Mouse (Mus musculus): ENCODE data around the gene Fam3c. TPM values are rescaled to one million over a fixed set of nuclear protein-coding genes. Genes with fewer than 3 reads are reported as not detected.
A peak's percentile ranks its signal among the peaks of the same experiment; 100 is the strongest.

The Fam3c gene
- total RNA-seq (2022) = 10 to 100 TPM; 80.0 to 93.2 (median 85.2) TPM

GRCm38 (mm10) chr6:22356086-22356507, at the start of gene Fam3c:
TSS of gene Fam3c (minus strand) at chr6:22356243.
- DNase-seq (ENCODE audit: low spot score in 2 of 2) = peak; percentile 85 to 90

GRCm38 (mm10) chr6:22405021-22405420, 49.0 kb upstream of the Fam3c start:
- DNase-seq (ENCODE audit: low spot score in 2 of 2) = no peak

- no peak for DNase-seq (ENCODE audit: low spot score in 2 of 2)
Measured at GRCm38 (mm10) chr6:22403736-22404135, 47.7 kb upstream of the Fam3c start.

GRCm38 (mm10) chr6:22403317-22403716, 47.3 kb upstream of the Fam3c start:
- no peak for DNase-seq (ENCODE audit: low spot score in 2 of 2)

GRCm38 (mm10) chr6:22402548-22403164, 46.6 kb upstream of the Fam3c start:
- DNase-seq (ENCODE audit: low spot score in 2 of 2) = no peak

GRCm38 (mm10) chr6:22402037-22402436, 46.0 kb upstream of the Fam3c start:
- DNase-seq (ENCODE audit: low spot score in 2 of 2) = no peak

- no peak for DNase-seq (ENCODE audit: low spot score in 2 of 2)
Measured at GRCm38 (mm10) chr6:22398079-22398774, 42.2 kb upstream of the Fam3c start.

GRCm38 (mm10) chr6:22395207-22395606, 39.2 kb upstream of the Fam3c start:
- DNase-seq (ENCODE audit: low spot score in 2 of 2) = no peak

- DNase-seq (ENCODE audit: low spot score in 2 of 2) = no peak
Measured at GRCm38 (mm10) chr6:22390654-22391365, 34.8 kb upstream of the Fam3c start.

- no peak for DNase-seq (ENCODE audit: low spot score in 2 of 2)
Measured at GRCm38 (mm10) chr6:22385254-22385870, 29.3 kb upstream of the Fam3c start.

- no peak for DNase-seq (ENCODE audit: low spot score in 2 of 2)
Measured at GRCm38 (mm10) chr6:22380269-22380668, 24.2 kb upstream of the Fam3c start.

GRCm38 (mm10) chr6:22379831-22380230, 23.8 kb upstream of the Fam3c start:
- DNase-seq (ENCODE audit: low spot score in 2 of 2) = no peak

- no peak for DNase-seq (ENCODE audit: low spot score in 2 of 2)
Measured at GRCm38 (mm10) chr6:22378462-22378861, 22.4 kb upstream of the Fam3c start.

- no peak for DNase-seq (ENCODE audit: low spot score in 2 of 2)
Measured at GRCm38 (mm10) chr6:22374791-22375190, 18.7 kb upstream of the Fam3c start.

GRCm38 (mm10) chr6:22373476-22373875, 17.4 kb upstream of the Fam3c start:
- peak in 1 of 2 experiments; percentile 61 for DNase-seq (ENCODE audit: low spot score in 2 of 2)

GRCm38 (mm10) chr6:22366977-22367376, 10.9 kb upstream of the Fam3c start:
- DNase-seq (ENCODE audit: low spot score in 2 of 2) = no peak

- DNase-seq (ENCODE audit: low spot score in 2 of 2) = no peak
Measured at GRCm38 (mm10) chr6:22363590-22363989, 7.5 kb upstream of the Fam3c start.

- DNase-seq (ENCODE audit: low spot score in 2 of 2) = no peak
Measured at GRCm38 (mm10) chr6:22361941-22362340, 5.9 kb upstream of the Fam3c start.

GRCm38 (mm10) chr6:22359019-22359418, 3.0 kb upstream of the Fam3c start:
- DNase-seq (ENCODE audit: low spot score in 2 of 2) = no peak

- no peak for DNase-seq (ENCODE audit: low spot score in 2 of 2)
Measured at GRCm38 (mm10) chr6:22357351-22357750, 1.3 kb upstream of the Fam3c start.

GRCm38 (mm10) chr6:22355396-22356085, 502 bp downstream of the Fam3c start:
- no peak for DNase-seq (ENCODE audit: low spot score in 2 of 2)
